Mouse (Mus musculus): ENCODE results near the gene Sprr2a2.
"Not testable (repeated sequence)": the region's sequence is repeated elsewhere in the genome, so short reads cannot be mapped to it uniquely, and the experiment has no call there.

- not testable (repeated sequence) for TF ChIP-seq POLR2A (IDR thresholded peaks at IDR 0.05; ENCODE audit: borderline replicate concordance, low read depth, low read length); CTCF (IDR thresholded peaks at IDR 0.05; ENCODE audit: low read depth, low read length)
Observed at GRCm38 (mm10) chr3:92248494-92248893, 32.8 kb downstream of the Sprr2a2 start.
